Mouse (Mus musculus) spleen, adult 2 months (tissue): ENCODE measurements around the gene Gpm6a.

Source experiments
- CTCF ChIP-seq: fragments of 200-500 bp; IDR thresholded peaks from 2 replicates; pipeline ENCODE4 v1.5.1; 2011; ENCODE audit warnings: mild to moderate bottlenecking, inconsistent platforms; ENCODE audit not compliant: insufficient read depth, insufficient read length, insufficient replicate concordance; ENCODE audit errors: extremely low read depth
- POLR2A ChIP-seq: fragments of 200-500 bp; IDR thresholded peaks from 2 replicates; pipeline ENCODE4 v1.6.1; 2011; ENCODE audit warnings: low read depth, low read length, inconsistent platforms

DNA sequence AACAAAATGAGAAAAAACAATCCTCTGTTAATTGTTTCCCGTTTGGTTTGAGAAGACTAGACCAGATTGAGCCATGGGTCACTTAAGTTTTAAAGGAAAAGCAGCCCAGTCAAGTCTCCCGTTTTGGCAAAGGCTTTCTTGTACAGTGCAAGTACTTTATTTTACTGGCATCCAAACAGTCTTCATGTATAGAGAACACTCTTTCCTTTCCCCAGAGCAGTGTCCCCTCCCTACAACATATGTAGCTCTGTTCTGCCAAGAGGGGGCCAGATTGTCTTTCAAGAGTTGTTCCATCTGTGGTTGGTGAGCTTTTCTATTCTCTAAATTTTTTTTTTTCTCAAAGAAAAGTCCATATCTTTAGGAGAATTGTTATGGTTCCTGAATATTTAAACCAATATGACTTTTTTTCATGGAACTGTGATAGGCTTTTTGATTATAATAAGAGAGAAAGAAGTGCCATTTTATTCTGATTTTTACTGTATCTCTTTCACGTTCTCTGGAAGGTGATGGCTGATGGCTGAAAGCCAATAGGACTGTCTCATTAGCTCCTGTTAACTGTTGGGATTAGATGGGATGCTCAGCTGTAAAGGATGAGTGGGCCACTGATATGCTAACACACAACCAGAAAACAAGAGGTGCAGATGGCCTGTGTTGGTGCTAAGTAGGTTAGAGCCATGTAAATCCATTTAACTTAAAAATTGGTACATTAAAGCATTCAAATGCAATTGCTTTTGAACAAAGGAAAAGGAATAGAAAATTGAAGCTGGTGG, 37.4 kb downstream of the Gpm6a start:
- no peak for TF ChIP-seq CTCF
- TF ChIP-seq POLR2A: no peak
